Mouse (Mus musculus): ENCODE data around the gene Slc51a.
"Not testable (repeated sequence)": the region's sequence is repeated elsewhere in the genome, so short reads cannot be mapped to it uniquely, and the experiment has no call there.

Slc51a gene

GRCm38 (mm10) chr16:32468488-32468887 lies 19.2 kb downstream of the Slc51a start:
- no peak for DNase-seq (ENCODE audit: low spot score)

GRCm38 (mm10) chr16:32464908-32465307 lies 22.8 kb downstream of the Slc51a start:
- no peak for DNase-seq (ENCODE audit: low spot score)

GRCm38 (mm10) chr16:32463426-32463825 lies 24.3 kb downstream of the Slc51a start:
- DNase-seq (ENCODE audit: low spot score), result peak; percentile 11

- no peak for DNase-seq (ENCODE audit: low spot score)
Measured at GRCm38 (mm10) chr16:32462950-32463349, 24.7 kb downstream of the Slc51a start.

GRCm38 (mm10) chr16:32461713-32462112 lies 26.0 kb downstream of the Slc51a start:
- DNase-seq (ENCODE audit: low spot score), result no peak

- no peak for DNase-seq (ENCODE audit: low spot score)
Measured at GRCm38 (mm10) chr16:32460518-32460917, 27.2 kb downstream of the Slc51a start.

- DNase-seq (ENCODE audit: low spot score), result peak; percentile 50
Measured at GRCm38 (mm10) chr16:32457589-32458386, 29.9 kb downstream of the Slc51a start.

- no peak for DNase-seq (ENCODE audit: low spot score)
Measured at GRCm38 (mm10) chr16:32456761-32457160, 30.9 kb downstream of the Slc51a start.

GRCm38 (mm10) chr16:32456086-32456485 lies 31.6 kb downstream of the Slc51a start:
- DNase-seq (ENCODE audit: low spot score), result no peak

GRCm38 (mm10) chr16:32454646-32455045 lies 33.0 kb downstream of the Slc51a start:
- no peak for DNase-seq (ENCODE audit: low spot score)

- DNase-seq (ENCODE audit: low spot score), result no peak
Measured at GRCm38 (mm10) chr16:32453102-32453501, 34.6 kb downstream of the Slc51a start.

- DNase-seq (ENCODE audit: low spot score), result no peak
Measured at GRCm38 (mm10) chr16:32450133-32450532, 37.5 kb downstream of the Slc51a start.

GRCm38 (mm10) chr16:32449665-32450064 lies 38.0 kb downstream of the Slc51a start:
- no peak for DNase-seq (ENCODE audit: low spot score)

- no peak for DNase-seq (ENCODE audit: low spot score)
Measured at GRCm38 (mm10) chr16:32446563-32447138, 41.0 kb downstream of the Slc51a start.

GRCm38 (mm10) chr16:32445558-32445957 lies 42.1 kb downstream of the Slc51a start:
- DNase-seq (ENCODE audit: low spot score), result no peak

- not testable (repeated sequence) for DNase-seq (ENCODE audit: low spot score)
Measured at GRCm38 (mm10) chr16:32444615-32445014, 43.1 kb downstream of the Slc51a start.

GRCm38 (mm10) chr16:32441432-32441831 lies 46.2 kb downstream of the Slc51a start:
- DNase-seq (ENCODE audit: low spot score), result no peak

GRCm38 (mm10) chr16:32437266-32437665 lies 50.4 kb downstream of the Slc51a start:
- no peak for DNase-seq (ENCODE audit: low spot score)

- DNase-seq (ENCODE audit: low spot score), result no peak
Measured at GRCm38 (mm10) chr16:32436657-32437056, 51.0 kb downstream of the Slc51a start.

GRCm38 (mm10) chr16:32434691-32435090 lies 53.0 kb downstream of the Slc51a start:
- no peak for DNase-seq (ENCODE audit: low spot score)

- DNase-seq (ENCODE audit: low spot score), result no peak
Measured at GRCm38 (mm10) chr16:32434066-32434465, 53.6 kb downstream of the Slc51a start.

- DNase-seq (ENCODE audit: low spot score), result no peak
Measured at GRCm38 (mm10) chr16:32433138-32433537, 54.5 kb downstream of the Slc51a start.

GRCm38 (mm10) chr16:32431926-32432325 lies 55.8 kb downstream of the Slc51a start:
- no peak for DNase-seq (ENCODE audit: low spot score)
